Mouse (Mus musculus) hindlimb bud, embryonic 11.5 days (tissue): Measurements from ENCODE around the gene Ccdc162.

Source experiments
- DNase-seq: peaks from one replicate; pipeline ENCODE4 v3.0.0-alpha.2; 2012; ENCODE audit warnings: low read depth, low spot score; ENCODE audit errors: extremely low spot score

Gene Ccdc162

GRCm38 (mm10) chr10:41716029-41716897 lies at the start of gene Ccdc162:
Ccdc162 (minus strand) TSS chr10:41716634.
- no peak for DNase-seq

DNA sequence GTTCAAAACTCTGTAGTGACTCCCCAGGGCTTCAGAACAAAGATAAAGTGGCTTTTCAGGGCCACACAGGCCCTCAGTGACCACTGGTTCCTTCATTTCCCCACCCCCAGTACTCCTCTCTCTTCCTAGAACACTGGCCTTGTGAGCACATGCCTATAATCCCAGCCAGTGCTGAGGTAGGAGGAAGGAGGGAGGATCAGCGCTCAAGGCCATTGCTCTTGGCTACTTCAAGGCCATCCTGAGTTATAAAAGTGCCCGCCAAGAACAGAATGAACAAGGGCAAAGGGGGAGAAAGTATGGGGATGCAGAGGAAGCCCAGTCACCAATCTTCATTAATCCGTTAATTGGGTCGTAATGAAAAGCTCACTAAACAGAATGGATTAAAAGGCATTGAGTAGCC lies 49.2 kb upstream of the Ccdc162 start:
- no peak for DNase-seq

- no peak for DNase-seq
These were observed 47.4 kb upstream of the Ccdc162 start for GRCm38 (mm10) chr10:41763741-41764385.

DNA sequence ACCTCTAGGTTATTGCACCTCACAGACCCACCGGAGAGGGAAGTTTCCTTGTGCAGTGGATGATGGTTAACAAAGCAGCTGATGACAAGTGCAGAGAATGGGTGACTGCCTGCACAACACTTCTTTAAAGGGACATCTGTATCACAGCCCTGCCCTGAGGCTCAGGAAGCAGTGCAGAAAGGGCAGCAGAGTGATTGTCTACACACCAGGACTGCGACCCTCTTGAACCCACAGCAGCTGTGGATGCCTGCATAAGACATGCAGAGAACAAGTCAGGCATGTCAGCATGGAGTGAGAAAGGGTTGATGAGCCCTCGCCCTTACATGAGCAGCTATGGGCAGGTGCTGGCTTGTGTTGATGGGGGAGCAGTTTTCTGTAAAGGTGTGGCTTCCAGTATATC lies 44.4 kb upstream of the Ccdc162 start:
- DNase-seq, result no peak

DNA sequence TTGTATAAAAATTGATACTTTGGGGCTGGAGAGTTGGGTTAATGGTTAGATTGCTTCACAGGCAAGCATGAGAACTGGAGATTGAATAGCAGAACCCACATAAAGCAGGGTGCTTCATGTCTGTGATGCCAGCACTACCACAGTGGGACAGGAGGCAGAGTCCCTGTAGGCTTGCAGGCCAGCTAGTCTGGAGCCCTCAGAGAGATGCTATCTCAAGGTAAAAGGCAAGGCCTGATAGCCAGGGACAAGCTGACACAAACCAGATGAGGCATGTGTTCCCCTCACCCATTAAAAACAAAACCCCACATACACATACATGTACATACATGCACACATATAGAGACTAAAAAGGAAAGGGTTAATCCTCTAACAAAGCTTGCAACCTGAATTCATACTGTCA lies 41.6 kb upstream of the Ccdc162 start:
- DNase-seq, result no peak

DNA sequence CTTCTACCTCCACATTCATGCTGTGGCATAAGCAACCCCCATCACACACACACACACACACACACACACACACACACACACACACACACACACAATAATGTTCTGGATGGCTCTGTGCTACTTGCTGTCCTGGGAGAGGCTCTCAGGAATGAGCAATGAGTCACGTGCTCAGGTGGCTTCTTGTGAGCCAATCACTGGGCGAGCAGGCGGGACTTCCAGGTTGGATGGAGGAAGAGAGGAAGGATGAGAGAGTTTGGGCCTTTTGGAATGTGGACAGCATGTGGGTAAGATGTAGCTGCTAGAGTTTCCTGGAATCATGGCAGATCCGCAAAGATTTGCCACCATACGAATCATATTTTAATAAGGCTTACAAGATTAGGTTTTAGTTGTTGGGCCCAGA lies 40.8 kb upstream of the Ccdc162 start:
- DNase-seq, result no peak

DNA sequence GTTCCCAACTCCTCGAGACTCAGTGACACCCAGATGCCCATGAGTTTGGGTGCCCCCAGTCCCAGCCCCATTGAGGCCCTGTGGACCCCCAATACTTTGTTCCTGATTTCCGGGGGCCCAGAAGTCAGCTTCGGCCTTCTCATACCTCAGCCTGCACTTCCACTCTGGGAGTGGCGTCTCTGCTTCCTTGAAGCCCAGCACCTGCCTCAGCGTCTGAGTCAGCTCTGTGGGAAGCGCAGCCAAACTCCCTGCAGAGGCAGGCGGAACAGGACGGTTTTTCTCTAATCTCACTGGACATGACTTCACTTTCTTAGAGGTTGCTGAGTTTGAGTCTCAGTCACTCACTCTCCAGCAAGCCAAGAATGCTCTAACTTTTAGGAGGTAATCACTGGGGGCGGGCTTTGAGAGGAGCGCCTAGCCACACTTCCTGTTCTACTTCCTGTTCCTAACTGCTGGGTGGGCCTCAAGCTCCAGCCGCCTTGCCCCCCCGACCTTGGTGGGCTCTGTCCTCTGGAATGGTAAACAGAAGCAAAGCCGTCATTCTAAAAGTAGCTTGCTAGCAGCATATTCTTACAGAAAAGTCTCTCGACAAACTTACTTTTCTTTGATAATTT lies 35.5 kb upstream of the Ccdc162 start:
- no peak for DNase-seq

- DNase-seq, result no peak
These were observed 32.9 kb upstream of the Ccdc162 start for GRCm38 (mm10) chr10:41749306-41749705.

- no peak for DNase-seq
These were observed 30.1 kb upstream of the Ccdc162 start for GRCm38 (mm10) chr10:41746554-41746953.

- DNase-seq, result no peak
These were observed 27.6 kb upstream of the Ccdc162 start for GRCm38 (mm10) chr10:41744006-41744405.

GRCm38 (mm10) chr10:41740221-41740620 lies 23.8 kb upstream of the Ccdc162 start:
- no peak for DNase-seq

DNA sequence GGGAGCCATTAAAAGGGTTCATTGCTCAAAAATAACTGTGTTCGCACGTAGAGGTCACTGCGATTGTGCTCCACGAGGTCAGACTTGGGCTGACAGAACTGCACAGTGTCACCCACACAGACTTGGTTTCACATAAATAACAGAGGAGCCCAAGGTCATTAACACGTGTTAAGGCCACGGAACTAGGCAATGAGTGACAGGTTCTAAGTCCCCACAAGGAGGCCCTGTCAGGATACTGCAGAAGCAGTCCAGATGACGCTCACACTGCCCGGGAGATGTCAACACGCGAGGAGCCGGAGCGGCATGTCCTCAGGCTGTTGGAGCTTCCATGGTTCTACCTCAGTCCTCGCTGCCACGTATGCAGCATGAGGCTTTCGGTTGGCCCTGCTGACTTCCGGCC lies 20.8 kb upstream of the Ccdc162 start:
- DNase-seq, result no peak

DNA sequence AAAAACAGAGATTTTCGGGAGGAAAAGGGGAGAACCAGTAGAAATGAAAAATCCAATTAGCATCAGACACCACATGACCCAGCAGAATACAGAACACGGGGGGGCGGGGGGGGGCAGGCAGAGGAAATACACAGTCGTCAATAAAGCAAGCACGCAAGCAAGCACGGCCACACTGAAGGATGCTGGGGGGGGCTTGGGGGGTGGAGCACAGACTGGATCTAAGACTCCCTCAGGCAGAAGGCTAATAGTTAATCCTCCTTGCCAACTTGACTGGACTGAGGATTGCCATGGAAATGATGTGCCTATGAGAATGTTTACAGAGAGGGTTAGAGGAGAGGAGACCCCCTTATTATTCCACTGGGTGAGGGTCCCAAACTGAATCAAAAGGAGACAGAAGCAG lies 19.0 kb upstream of the Ccdc162 start:
- no peak for DNase-seq

DNA sequence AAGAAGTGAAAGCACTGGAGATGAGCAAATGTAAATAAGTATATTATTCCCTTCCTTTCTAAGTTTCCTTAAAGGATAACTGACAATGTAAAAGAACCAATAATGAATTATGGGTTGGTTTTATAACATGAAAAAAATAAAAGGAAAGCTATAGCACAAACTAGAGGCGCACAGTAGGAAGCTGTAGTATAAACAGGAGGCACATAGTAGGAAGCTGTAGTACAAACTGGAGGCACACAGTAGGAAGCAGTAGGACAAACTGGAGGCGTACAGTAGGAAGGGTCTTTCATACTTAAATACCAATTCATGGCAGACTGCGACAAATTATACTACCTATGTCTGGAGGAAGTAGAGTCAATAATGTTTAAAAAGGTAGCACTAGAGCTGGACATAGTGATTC lies 16.8 kb upstream of the Ccdc162 start:
- no peak for DNase-seq

- DNase-seq, result no peak
These were observed 15.5 kb upstream of the Ccdc162 start for GRCm38 (mm10) chr10:41731932-41732331.

DNA sequence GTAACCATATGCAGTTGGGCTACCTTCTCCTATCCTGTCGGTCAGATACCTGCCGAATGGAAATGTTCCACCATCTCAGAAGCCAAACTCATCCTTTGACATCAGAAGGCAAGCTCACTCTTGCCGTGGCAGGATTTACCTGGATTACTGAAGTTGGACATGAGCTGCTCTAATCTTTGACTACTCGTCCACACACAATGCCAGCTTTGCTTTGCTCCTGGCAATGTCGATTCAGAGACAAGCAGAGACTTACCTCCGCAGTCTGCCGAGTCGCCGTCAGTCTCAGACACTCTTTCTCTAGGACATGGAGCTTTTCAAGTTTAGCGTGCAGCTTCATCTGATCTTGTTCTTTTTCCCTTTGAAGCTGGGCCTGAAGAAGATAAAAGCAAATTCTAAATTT lies 14.3 kb upstream of the Ccdc162 start:
- no peak for DNase-seq

DNA sequence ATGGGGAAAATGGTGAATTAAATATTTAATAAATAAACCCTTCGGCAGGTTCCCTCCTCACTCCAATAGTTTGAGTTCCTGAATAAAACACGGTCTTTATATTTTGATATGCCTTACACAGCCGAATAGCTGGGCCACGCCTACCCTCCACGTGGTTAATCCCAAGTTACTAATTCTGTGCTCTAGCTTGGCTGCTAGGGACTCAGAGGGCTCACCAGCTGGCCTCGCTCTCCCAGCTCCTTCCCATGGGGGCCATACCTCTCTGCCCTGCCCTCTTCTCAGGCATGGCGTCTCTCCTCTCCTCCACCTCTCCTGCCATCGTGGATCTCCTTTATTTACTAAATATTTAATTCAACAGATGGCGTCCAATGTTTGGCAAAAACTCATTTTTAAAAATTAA lies 9.8 kb upstream of the Ccdc162 start:
- no peak for DNase-seq

GRCm38 (mm10) chr10:41719587-41719986 lies 3.2 kb upstream of the Ccdc162 start:
- no peak for DNase-seq

- no peak for DNase-seq
These were observed 877 bp downstream of the Ccdc162 start for GRCm38 (mm10) chr10:41715557-41715956.

GRCm38 (mm10) chr10:41711467-41711866 lies 5.0 kb downstream of the Ccdc162 start:
- no peak for DNase-seq

DNA sequence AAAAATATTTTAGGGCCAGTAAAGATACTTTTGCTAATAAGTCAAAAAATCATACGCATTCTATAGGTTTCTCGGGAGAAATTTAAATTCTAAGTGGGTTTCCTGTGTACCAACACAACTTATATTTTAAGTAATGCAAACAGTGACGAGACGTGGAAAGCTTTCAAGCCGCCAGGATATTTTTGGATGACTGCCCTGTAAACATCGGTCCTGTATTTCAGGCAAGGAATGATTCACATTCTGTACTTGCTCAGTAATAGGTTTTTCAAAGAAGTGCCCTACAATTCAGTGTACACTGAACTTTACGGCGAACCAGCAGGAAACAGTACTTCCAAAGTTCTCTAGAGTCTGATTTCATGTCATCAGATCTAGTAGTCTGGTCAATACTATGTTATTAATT lies 5.7 kb downstream of the Ccdc162 start:
- DNase-seq, result no peak

DNA sequence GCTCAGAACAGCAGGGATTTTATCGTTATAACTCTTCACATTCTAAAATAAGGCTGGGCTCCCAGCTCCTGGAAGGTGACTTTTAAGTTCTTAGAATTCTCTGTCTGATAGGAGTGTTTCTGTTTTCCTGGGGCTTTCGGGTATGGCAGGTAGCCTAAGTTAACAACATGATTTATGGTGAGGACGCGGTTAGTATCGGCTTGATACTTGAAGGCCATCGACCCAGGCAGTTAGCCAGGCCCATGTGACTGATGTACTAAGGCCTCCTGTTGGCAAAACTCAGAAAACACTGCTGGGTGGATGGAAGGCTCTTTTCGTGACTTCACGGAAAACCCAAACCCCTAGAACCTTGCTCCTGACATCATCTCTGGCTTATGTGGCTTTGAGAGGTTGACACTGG lies 7.1 kb downstream of the Ccdc162 start:
- DNase-seq, result no peak
